Mouse (Mus musculus) G1E-ER4 (cell line): Measurements from ENCODE around the gene Sipa1l2. TPM values are rescaled to one million over a fixed set of nuclear protein-coding genes. Genes with fewer than 3 reads are reported as not detected.

Experiments used
- GATA1 ChIP-seq: IDR thresholded peaks from one replicate; pipeline ENCODE4 v1.8.0; 2012; ENCODE audit warnings: low read length, inconsistent platforms
- polyA plus RNA-seq: library from polyadenylated mRNA; stranded (reverse); fragments of >175 nt; gene quantifications from 2 replicates; pipeline ENCODE4 v1.2.3, GENCODE M21; 2012

Sipa1l2 gene
- polyA plus RNA-seq = not detected in 2 replicates

DNA sequence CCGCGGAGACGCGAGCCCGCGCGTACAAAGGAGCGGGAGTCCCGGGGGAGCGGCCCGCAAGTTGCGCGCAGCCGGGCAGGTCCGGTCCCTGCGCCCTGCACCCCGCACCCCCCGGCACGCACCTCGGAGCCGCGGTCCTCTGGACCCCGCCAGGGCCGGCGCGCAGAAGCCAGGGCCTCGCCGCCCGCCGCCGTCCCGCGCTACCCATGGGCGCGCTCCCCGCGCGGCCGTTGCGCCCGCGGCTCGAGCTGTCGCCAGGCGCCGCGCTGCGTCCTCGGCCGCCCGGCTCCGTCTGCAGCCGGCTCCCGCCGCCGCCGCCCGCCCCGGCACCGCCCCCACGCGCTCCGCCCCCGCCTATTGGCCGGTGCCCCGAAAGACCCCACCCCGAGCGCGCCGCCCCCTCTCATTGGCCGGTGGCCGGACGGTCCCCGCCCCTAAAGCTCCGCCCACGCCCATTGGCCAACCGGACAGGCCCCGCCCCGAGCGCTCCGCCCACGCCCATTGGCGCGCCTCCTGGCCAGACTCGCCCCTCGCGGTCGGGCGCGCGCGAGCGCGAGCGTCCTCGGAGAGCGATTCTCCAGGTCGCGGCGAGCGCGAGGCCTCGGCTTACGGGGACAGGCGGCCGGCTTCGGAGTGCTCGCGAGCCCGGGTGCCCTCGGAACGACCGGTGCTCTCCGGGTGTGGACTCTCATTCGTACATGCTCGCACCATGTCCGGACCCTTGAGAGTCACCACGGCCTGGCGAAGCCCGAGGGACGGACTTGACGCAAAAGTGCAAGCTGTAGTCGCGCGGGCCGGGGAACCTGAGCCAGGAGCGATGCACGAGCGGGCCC is at the start of gene Sipa1l2:
Gene Sipa1l2 (minus strand): TSS at position 276 of the 833 bp plus-strand sequence.
- TF ChIP-seq GATA1 = no peak

DNA sequence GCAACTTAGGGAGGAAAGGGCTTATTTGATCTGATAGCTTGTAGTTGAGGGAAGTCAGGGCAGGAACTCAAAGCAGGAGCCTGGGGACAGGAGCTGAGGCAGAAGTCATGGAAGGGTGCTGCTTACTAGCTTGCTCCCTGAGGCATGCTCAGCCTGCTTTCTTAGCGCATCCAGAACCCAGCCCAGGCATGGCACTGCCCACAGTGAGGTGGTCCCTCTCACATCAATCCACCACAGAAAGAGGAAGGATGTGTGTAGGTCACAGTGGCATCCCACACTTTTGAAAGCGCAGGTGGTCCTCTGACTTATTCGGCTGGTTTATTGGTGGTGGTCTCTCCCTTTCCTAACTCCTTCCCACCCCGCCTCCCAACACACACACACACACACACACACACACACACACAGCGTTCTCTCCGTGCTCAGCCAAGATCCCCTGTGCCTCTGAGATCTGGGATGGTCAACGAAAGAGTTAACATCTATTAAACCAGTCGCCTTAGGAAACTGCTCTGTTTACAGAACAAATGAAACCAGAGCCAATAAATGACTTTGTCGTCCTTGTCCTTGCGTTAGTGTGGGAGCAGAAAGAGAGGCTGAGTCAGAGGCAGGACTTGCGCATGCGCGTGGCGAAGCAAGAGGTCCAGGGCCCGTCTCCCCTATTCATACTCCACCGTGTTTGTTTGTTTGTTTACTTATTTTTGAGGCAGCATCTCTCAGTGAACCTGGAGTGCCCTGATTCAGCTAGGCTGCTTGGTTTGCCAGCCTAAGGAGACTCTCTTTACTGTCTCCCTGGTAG is 49.1 kb upstream of the Sipa1l2 start:
- no peak for TF ChIP-seq GATA1

DNA sequence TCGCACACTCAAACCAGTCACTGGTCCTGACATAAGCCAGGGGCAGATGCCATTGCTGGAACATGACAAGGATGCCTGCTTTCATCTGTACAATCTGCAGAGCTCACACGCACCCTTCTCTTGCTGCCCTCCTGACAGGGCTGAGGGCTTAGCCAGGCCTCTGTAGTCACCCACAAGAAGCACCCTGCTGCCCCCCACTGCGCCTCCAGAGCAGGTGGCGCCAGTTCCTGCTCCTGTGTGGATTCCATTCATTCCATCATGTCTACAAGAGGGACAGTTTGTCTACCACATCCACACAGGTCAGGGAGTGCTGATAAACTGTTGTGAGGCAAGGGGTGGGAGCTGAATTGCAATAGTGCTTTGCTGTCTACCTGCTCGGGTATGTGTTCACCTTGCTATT is 47.3 kb upstream of the Sipa1l2 start:
- TF ChIP-seq GATA1 = no peak

DNA sequence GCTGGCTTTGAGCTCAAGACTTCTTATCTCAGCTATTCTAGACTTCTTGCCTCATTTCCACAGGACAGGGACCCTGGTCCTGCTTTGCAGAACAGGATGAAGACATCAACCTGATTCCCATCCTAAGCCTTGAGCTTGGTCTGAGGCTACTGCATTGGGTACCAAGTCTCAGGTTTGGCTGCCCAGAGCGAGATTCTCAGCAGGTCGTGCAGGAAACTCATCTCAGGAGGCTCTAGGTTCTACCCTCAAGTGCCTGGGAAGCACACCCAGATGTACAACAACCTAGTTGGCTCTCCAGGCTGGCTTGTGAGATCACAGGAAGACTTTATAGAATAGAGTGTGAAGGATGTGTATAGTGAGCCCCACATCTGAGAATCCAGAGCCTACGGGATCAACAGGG is 46.4 kb upstream of the Sipa1l2 start:
- no peak for TF ChIP-seq GATA1

DNA sequence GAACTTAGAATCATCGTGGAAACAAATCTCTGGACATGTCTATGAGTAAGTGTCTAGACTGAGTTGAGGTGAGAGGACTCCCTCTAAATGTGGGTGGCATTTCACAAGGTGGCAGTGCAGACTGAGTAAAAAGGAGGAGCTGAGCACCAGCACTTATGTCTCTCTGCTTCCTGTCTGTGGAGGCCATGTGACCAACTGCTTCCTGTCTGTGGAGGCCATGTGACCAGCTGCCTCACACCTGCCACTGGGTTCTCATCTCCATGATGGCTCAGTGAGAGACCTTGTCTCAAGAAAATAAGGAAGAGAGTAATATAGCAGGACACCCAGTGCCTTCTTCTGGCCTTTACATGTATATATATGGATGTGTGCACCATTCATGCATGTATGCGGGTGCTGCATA is 43.9 kb upstream of the Sipa1l2 start:
- no peak for TF ChIP-seq GATA1

DNA sequence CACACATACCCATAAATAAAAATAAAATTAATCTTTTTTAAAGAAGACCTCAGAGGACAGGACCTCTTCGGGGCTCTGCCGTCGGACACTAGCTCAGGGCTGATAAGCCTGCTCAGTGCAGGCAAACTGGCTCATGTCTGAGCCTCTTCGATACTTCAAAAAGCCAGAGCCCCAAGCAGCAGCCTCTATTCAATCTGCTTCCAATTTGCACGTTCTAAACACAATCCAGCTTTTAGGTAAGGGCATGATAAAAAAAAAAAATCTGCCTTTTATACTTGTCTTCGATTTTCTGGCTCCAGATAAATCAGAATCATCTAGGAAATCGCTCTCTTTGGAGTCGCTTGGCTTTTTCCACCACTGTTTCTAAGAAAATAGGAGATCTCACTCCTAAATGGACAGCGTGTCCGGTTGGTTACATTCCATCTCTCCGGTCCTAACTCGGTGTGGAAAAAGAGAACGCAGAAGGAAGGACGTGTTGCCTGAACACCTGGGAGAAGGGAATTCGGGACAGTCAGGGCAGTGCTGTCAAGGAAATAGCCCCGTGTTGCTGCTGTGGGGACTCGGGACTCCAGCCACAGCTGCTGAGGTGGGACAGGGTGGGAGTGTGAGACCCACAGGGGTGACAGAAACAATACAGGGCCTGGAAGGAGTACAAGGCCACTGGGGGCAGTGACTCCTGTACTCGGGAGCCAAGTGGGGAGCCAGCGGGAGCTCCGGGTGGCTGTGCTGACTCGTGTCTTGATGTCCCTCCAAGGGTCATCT is 42.4 kb upstream of the Sipa1l2 start:
- no peak for TF ChIP-seq GATA1

DNA sequence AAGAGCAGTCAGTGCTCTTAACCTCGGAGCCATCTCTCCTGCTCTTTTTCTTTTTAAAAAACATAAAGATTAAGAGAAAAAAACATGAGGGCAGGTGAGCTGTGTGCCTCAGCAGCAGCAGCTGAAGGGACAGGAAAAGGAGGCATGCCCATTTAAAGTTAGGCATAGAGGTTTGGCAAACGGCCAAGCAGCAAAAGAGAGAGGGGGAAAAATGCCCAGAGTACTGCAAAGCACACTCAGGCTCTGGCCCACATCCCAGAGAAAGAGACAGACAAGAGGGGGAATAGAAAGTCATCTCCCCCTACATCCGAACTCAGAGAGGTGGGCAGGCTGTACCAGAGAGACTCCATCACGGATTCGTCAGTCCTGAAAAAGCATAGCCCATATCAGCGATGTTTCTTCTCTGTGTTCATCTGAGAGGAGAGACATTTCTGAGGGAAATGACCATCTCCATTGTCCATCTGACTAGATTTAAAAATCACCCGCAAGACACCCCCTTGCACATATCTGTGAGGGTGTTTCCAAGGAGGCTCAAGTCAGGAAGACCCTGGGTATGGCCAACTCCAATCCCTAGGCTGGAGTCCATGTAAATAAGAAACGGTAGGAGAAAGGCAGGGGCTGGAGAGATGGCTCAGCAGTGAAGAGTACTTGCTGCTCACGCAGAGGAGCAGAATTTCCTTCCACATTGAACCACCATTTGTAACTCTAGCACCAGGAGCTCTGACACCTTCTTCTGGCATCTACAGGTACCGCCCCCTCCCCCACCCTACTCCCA is 41.6 kb upstream of the Sipa1l2 start:
- TF ChIP-seq GATA1 = no peak

DNA sequence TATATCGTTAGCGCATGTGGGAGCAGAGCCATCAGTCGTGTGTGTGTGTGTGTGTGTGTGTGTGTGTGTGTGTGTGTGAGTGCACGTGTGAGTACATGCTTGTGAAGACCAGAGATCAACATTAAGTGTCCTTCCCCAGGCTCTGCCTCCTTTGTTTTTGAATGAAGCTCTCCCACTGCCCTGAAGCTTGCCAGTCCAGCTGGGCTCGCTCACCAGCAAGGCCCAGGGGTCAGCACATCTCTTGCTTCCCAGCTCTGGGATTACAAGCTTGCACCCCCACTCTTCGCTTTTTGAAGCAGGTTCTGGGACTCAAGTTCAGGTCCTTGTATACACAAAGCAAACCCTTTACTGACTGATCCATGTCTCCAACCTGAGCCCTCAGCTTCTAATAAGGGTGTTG is 40.1 kb upstream of the Sipa1l2 start:
- TF ChIP-seq GATA1 = no peak

DNA sequence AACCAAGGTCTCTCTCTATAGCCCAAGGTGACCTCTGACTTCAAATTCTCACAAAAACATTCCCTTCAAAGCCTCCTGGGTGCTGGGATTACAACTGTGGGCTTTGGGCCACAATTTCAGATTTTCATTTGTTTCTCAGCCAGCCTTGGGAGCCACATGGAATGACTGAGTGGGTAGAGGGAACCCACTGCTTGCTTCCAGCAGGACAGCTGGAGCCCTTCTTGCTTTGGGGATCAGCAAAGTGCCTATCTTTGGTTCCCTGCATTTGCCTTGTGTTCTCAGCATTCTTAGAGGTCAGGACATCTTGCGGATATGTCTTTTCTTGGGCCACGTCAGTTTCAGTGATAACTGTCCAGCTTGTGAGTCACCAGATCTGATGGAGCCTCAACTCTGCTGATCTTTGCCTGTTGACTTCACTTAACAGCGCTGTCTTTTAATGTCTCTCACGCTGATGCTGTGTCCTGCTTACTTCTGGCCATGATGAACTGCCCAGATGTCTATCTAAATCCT is 38.2 kb upstream of the Sipa1l2 start:
- TF ChIP-seq GATA1 = no peak

DNA sequence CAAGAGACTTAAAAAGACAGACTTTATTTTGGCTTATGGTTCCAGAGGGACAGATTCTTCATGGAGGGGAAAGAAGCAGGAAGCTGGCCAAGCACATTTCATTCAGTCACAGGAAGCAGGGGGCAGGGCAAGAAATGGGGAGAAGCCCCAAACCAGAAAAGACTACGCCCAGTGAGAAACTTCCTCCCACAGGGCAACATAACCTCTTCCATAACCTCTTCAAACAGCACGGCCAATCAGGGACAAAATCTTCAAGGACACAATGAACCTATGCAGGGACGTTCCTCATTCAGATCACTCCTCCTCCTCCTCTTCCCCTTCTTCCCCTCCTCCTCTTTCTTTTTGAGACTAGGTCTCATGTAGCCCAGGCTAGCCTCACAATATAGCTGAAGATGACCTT is 37.3 kb upstream of the Sipa1l2 start:
- no peak for TF ChIP-seq GATA1

DNA sequence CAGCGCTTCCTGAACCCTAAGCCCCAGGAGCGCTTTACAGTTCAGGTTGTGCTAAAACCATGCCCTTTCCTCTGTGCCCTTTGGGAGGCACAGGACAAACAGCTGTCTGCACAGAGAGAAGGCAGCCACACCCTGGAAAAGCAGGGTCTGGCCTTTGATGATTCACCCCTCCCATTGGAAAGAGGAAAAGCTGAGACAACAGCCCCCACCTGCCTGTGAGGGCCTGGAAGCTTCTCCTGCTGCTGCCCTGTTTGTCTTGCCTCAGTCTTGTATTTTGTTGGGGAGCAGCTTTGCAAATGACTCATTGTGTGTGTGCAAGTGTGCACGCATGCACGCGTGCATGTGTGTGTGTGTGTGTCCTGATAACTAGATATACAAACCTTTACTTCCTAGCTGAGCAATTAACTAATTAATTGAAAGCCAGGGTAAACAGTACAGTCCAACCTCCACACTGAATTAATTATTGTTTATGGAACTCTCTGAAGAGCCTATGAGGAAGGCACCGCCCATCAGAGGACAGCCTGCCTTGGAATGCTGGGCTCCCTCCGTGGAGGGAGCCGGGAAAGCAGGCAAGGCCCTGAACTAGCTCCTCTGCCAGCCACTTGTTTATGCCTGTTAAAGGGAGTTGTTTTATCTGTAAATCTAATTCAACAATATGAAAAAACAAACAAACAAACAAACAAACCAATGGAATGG is 35.4 kb upstream of the Sipa1l2 start:
- TF ChIP-seq GATA1 = no peak

DNA sequence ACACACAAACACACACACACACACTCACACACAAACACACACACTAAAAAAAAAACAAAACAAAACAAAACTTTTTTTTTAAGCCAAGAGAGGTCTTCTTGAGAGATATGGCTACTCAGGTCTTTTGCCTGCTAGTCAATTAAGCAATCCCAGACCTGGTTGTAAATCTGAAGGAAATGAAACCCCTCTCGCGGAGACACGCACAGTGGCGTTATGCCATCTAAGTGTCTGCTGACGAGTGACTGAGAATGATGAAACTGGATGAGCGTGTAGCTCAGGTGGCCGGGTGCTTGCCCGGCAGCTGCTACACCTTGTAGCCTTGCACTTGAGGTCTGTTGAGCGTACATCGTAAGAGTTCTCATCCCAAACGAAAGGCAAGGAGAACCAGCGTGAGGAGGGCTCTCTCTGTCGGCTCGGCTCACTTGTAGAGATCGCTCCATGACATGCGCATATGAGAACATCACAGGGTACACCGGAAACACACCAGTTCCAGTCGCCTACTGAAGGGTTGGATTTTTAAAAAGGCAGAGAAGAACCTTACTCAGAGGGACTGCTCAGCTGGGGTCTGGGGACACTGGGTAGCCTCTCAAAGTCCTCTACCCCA is 34.7 kb upstream of the Sipa1l2 start:
- no peak for TF ChIP-seq GATA1

DNA sequence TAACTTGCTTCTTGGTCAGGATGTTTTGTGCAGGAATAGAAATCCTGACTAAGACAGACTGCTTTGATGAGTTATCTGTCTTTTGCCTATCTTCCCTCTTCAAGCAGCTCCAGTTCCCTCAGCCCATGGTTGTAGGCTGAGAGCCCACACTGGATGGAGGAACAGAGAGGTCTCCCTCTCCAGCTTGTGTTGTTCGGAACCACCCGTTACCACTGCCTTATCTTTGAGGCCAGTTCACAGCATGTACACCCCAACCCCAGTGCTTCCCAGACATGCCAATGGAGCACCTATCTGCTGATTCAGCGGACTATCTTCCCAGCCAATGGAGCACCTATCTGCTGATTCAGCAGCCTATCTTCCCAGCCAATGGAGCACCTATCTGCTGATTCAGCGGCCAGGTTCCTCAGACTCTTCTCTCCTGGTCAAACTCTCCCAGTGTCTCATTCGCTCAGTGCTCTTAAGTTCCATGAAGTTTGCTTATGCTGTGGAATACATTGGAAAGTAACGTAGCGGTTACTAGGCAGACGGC is 33.8 kb upstream of the Sipa1l2 start:
- no peak for TF ChIP-seq GATA1
